Mouse (Mus musculus) lung, adult 2 months (tissue): ENCODE data around the gene Mturn. TPM values are rescaled to one million over a fixed set of nuclear protein-coding genes. Genes with fewer than 3 reads are reported as not detected.

Experiments used
- DNase-seq: peaks from one replicate; pipeline ENCODE4 v3.0.0; 2022
- H3K4me1 ChIP-seq: fragments of 200-500 bp; 2 replicates; pipeline ENCODE4 v1.6.1; 2011; ENCODE audit warnings: low read length; ENCODE audit not compliant: control insufficient read depth, insufficient read depth
- H3K4me3 ChIP-seq: fragments of 200-500 bp; replicated peaks from 2 replicates; pipeline ENCODE3; 2011; ENCODE audit warnings: low read depth, mild to moderate bottlenecking, control low read depth, low read length; ENCODE audit errors: extremely low read depth
- CTCF ChIP-seq: fragments of 200-500 bp; IDR thresholded peaks from 2 replicates; pipeline ENCODE4 v1.5.1; 2011; ENCODE audit warnings: mild to moderate bottlenecking, low read length, control low read depth; ENCODE audit not compliant: insufficient read depth
- POLR2A ChIP-seq: fragments of 200-500 bp; IDR thresholded peaks from 2 replicates; pipeline ENCODE4 v1.6.1; 2011; ENCODE audit warnings: low read depth, mild to moderate bottlenecking, control low read depth, low read length, borderline replicate concordance; ENCODE audit errors: extremely low read depth
- WGBS: fragments of 180-500 bp; shearing (Covaris S2); methylation state at CpG from one replicate; pipeline ENCODE4 v1.1.7; 2018; 5-methylcytosine and 5-hydroxymethylcytosine counted together
- polyA plus RNA-seq: library from polyadenylated mRNA; depleted of rRNA; stranded (reverse); fragments of >200 nt; gene quantifications from 2 replicates; pipeline ENCODE4 v1.2.3, GENCODE M21; 2012

Mturn gene
- polyA plus RNA-seq, 1 experiment: 9.5 TPM

DNA sequence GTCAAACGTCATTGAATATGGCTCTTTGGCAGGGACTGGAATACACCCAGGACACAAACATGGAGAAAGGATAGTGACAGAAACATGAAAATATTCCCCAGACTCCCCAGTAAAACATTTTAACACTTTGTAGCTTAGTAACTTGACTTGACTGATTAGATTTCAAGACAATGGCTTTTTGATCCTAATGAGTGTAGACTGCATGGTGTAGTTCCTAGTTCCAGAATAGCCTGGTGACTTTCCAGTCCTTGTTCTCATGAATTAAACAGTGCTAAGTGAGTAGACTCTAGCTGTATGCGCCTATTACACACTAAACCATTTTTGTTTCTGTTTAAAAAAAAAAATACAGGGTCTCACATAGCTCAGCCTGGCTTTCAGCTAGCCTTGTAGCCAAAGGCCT is 24.7 kb downstream of the Mturn start:
- DNase-seq: no peak
- Histone ChIP-seq H3K4me1 (0 out of 2 replicates have a peak, but pooled peaks cover 2% of the 10 kb centered on the region), H3K4me3 (no peak overlapping the region)
- TF ChIP-seq CTCF (no peak), POLR2A (no peak)
- WGBS: 60% methylated on average over 2 of the region's 2 CpGs

DNA sequence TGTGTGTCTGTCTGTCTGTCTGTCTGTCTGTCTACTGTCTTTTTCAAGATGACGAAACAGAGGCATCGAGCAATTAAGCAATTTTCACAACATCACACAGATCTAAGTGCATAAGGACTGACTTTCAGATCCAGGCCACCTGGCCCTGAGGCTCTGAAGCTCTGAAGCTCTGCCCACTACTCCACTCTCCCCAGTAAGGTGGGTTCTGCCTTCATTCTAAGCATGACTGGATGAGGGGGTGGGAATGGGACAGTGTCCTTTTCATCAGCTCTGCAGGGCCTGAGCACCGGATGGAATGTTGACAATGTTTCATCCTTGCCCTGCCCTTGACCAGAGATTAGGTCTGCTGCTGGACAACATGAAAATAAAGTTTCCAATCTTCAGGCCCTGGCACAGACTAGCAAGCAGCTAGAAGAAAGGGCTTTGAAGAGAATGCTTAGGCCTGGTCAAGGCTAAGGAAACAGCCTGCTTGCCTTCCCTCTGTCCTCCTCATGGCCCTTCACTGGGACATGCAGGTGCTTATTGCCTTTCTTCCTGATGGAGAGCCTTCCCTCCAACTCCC is 25.3 kb downstream of the Mturn start:
- Histone ChIP-seq H3K4me3 (no peak overlapping the region), H3K4me1 (0 out of 2 replicates have a peak, but pooled peaks cover 2% of the 10 kb centered on the region)
- no peak for DNase-seq
- WGBS: 81% methylated on average over 3 of the region's 3 CpGs
- TF ChIP-seq POLR2A: no peak
- no peak for TF ChIP-seq CTCF

DNA sequence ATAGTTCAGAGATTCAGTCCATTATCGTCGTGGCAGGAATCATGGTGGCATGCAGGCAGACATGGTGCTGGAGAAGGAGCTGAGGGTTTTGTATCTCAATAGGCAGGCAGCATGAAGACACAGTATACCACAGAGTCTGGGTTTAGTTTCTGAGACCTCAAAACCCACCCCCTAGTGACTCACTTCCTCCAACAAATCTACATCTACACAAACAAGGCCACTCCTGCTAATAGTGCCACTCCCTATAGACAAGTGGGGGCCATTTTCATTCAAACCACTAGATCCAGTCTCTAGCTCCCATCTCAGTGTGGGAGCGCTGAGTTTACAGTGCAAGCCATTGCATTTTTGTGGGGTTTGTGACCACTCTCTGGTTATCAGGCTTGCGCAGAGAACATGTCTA is 27.2 kb downstream of the Mturn start:
- WGBS: 92% methylated on average over 4 of the region's 4 CpGs
- no peak for DNase-seq

DNA sequence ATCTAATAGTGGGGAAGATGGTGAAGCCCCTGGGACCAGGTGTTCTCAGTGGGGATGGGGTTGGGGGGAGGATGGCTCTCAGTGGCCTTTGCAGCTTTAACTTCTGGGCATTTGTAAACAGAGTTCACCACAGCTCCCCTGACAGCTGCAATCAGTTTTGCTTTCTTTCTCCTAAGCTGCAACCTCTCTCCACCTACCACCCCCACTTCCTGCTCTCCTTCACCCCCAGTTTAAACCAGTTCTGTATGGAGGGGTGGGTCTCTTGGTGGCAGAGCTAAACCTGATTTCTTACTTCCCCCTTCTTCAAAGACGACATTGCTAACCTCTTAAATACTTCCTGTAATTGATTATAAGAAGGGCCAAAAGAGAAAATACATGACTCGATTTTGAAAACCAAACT is 34.3 kb downstream of the Mturn start:
- 11% methylated on average over 2 of the region's 2 CpGs for WGBS
- no peak for DNase-seq

More for the DNA sequence above, 27.2 kb downstream of the Mturn start:
- H3K4me1 ChIP-seq: 0 out of 2 replicates have a peak, but pooled peaks cover 2% of the 10 kb centered on the region
- H3K4me3 ChIP-seq: no peak overlapping the region
- TF ChIP-seq CTCF: no peak
- TF ChIP-seq POLR2A: no peak

DNA sequence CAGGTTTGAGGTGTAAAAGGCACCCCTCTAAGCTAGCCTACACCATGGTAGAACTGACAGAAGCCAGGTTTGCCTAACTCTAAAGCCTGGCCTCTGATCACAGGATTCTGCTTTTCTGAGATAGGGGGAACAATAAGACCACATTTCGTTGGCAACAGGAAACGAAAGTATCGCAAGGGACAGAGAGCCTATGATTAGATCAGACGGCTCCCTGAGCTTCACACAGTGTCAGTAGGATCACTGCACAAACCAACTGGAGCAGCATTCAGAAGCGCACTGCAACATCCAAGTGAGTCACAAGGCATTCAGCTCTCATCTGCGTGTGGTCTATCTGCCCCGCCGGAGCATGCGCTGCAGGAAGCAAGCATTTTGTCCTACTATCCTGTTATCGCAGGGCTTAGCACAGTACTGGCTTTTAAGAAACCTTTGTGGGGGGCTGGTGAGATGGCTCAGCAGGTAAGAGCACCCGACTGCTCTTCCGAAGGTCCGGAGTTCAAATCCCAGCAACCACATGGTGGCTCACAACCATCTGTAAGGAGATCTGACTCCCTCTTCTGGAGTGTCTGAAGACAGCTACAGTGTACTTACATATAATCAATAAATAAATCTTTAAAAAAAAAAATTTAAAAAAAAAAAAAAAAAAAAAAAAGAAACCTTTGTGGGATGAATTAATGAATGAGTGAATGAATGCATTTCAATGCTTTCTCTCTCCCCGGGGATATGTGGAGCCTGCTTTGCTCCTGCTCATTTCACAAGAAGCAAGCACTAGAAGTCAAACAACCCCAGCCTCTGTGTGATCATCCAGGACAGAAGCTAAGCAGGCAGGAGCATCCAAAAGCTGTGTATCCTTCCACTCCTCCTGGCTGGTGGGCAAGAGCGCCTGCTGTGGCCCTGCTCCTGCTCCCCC is 37.6 kb downstream of the Mturn start:
- Histone ChIP-seq H3K4me3 (no peak overlapping the region), H3K4me1 (peaks cover 6% of the 10 kb centered on the region; the same call in 1 of the 2 replicates)
- 61% methylated on average over 15 of the region's 15 CpGs for WGBS
- TF ChIP-seq POLR2A (no peak), CTCF (no peak)
- DNase-seq: no peak

More for the DNA sequence above, 34.3 kb downstream of the Mturn start:
- no peak for TF ChIP-seq POLR2A
- no peak for TF ChIP-seq CTCF
- peaks cover 6% of the 10 kb centered on the region; the same call in 1 of the 2 replicates for H3K4me1 ChIP-seq
- no peak overlapping the region for H3K4me3 ChIP-seq

DNA sequence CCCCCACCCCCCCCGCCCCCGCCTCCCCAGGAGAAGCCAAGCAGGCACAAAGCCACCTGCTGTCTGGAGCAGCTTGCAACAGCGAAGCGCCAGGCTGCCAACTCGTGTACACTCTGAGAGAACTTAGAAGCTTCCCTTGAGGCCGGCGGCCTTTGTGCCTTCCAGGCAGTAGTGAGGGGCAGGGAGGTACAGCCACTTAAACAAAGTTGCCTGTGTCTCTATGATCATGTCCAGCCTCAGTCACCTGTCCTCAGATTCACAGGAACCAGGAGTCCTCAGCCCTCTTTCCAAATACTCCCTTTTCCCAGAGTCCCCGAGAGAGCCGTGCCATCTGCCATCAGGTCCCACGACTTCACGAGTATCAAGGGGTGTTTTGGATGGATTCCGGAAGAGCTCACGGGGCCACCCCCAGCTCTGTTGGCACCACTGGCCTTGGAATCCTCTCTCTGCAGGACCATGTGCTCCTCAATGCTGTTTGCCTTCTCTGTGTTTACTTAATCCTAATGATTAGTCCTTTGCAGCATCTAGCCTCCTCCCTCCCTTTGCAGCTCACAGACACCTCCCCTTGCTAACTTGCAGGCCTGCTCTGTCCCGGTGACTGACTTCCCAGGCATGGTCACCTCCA is 38.4 kb downstream of the Mturn start:
- no peak for DNase-seq
- no peak for TF ChIP-seq POLR2A
- no peak for TF ChIP-seq CTCF
- Histone ChIP-seq H3K4me3 (no peak overlapping the region), H3K4me1 (peaks cover 6% of the 10 kb centered on the region; the same call in 1 of the 2 replicates)
- WGBS: 37% methylated on average over 14 of the region's 14 CpGs

DNA sequence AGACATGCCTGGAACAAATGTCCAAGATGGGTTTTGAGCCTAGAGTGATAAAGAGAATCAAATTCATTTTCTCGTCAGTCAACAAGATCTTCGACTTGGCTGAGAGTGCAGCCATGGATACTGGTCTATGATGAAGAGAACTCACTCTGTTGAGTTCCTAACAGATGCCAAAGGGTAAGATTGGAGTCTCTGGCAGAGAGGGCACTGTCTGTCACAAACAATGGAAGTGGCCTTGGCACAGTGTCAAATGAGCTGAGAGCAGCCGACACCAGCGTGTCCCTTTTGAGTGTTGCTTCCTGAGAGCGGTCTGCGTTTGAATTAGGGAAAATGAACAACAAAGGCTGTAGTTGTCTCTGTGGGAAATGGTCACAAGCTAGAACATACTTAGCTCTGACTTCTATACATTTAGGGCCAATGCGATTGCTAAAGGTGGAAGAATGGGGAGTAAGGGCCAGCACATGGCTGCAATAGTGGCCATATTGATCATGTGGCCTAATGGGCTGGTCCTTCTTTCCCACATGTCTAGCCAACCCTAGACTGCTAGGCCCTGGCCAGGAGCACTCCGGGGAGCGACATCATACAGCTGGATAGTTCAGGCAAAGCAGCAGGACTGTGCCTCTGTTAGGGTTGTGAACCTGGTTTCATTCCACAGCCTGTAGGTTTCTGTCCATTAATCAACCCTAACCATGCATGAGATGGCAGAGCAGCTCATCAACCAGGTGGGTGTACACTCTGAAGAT is 39.3 kb downstream of the Mturn start:
- WGBS: 63% methylated on average over 9 of the region's 9 CpGs
- H3K4me3 ChIP-seq: no peak overlapping the region
- no peak for DNase-seq
- TF ChIP-seq CTCF: no peak
- H3K4me1 ChIP-seq: peaks cover 6% of the 10 kb centered on the region; the same call in 1 of the 2 replicates

DNA sequence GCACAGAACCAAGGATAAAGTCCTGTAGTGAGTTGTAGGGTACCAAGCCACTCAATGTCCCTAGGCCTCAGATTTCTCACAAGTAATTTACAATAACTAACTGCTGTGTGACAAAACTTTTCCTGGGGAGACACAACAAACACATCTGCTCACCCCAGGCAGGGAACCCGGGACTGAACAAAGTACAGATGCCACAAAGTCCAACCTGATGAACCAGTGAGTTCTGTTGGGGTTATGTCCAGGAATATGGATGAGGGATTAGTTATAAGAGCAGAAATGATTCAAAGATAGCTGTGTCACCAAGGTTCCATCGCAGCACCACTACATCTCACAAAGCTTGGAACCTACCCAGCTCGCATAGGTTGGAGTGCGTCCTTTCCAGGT is 39.8 kb downstream of the Mturn start:
- 93% methylated on average over 4 of the region's 4 CpGs for WGBS
- DNase-seq: no peak
- TF ChIP-seq POLR2A: no peak
- no peak for TF ChIP-seq CTCF
- no peak overlapping the region for H3K4me3 ChIP-seq
- H3K4me1 ChIP-seq: peaks cover 6% of the 10 kb centered on the region; the same call in 1 of the 2 replicates

DNA sequence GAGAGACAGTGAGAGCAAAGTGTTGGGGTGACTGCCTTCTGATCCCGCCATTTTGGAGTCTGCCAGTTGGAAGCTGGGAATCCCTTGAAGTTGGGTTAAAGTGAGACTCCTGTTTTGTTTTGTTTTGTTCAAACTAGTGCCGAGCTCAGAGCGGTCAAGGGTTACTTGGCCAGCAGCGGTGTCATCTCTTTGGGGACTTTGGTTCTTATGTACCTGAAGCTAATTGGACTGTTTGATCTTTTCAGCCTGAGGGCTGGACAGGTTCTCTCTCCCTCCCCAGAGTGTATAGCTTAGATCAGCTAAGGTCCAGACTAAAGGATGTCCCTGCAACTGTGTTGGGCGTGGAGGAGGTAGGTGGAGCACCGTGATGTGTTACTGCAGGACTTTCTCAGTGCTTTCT is 44.9 kb downstream of the Mturn start:
- WGBS: 92% methylated on average over 6 of the region's 6 CpGs
- DNase-seq: no peak
- no peak for TF ChIP-seq POLR2A
- TF ChIP-seq CTCF: no peak
- no peaks in the 10 kb centered on the region for H3K4me1 ChIP-seq
- H3K4me3 ChIP-seq: no peak overlapping the region
